Mouse (Mus musculus): ENCODE results near the gene Mob1b. TPM values are rescaled to one million over a fixed set of nuclear protein-coding genes. Genes with fewer than 3 reads are reported as not detected.

Mob1b gene
- 3.7 and 4.1 TPM in 2 replicates for polyA plus RNA-seq (2021; fragmentation: Nextera tagmentation)
- long read RNA-seq, experiment 1, transcript Mob1b-201 (6 exons, 2,705 nt) = major isoform, 8 of 12 reads
- long read RNA-seq, experiment 1, partial matches to known transcripts = 0 of 12 reads
- long read RNA-seq, experiment 1, other reads (novel, unspliced or antisense) = 4 of 12 reads
- long read RNA-seq, experiment 2, transcript Mob1b-201 (6 exons, 2,705 nt) = major isoform, 10 of 16 reads
- long read RNA-seq, experiment 2, partial matches to known transcripts = 2 of 16 reads
- long read RNA-seq, experiment 2, other reads (novel, unspliced or antisense) = 4 of 16 reads

GRCm38 (mm10) chr5:88720116-88721002 lies at the start of gene Mob1b:
TSS of gene Mob1b (plus strand) at chr5:88720855.

GRCm38 (mm10) chr5:88675443-88676387 lies 44.9 kb upstream of the Mob1b start, which contains the start of gene Grsf1:
TSS of gene Grsf1 (minus strand) at chr5:88676171.

GRCm38 (mm10) chr5:88764987-88765481 lies 44.4 kb downstream of the Mob1b start, which contains the start of gene Dck:
TSS of gene Dck (plus strand) at chr5:88764996.

Other genes starting within 250 kb of the Mob1b start
- not detected in 2 replicates for gene Enam, start 232.9 kb upstream of the Mob1b start, polyA plus RNA-seq (2021; fragmentation: Nextera tagmentation)
- 0.14 and 0.16 TPM in 2 replicates for gene Jchain, start 193.0 kb upstream of the Mob1b start, polyA plus RNA-seq (2021; fragmentation: Nextera tagmentation)
- gene Utp3, start 166.4 kb upstream of the Mob1b start, polyA plus RNA-seq (2021; fragmentation: Nextera tagmentation) = 34.4 and 37.1 TPM in 2 replicates
- 58.8 and 59.6 TPM in 2 replicates for gene Rufy3, start 155.8 kb upstream of the Mob1b start, polyA plus RNA-seq (2021; fragmentation: Nextera tagmentation)
- gene Grsf1, start 44.7 kb upstream of the Mob1b start, polyA plus RNA-seq (2021; fragmentation: Nextera tagmentation) = 50.1 and 52.7 TPM in 2 replicates
- 13.8 and 16.2 TPM in 2 replicates for gene Dck, start 44.1 kb downstream of the Mob1b start, polyA plus RNA-seq (2021; fragmentation: Nextera tagmentation)
- 22.8 and 24.8 TPM in 2 replicates for gene Slc4a4, start 166.0 kb downstream of the Mob1b start, polyA plus RNA-seq (2021; fragmentation: Nextera tagmentation)